Mouse (Mus musculus) C2C12 (cell line): ENCODE results near the gene Gm28729.

ENCODE experiments used
- CEBPB ChIP-seq: IDR thresholded peaks from one replicate; pipeline ENCODE4 v1.6.1; 2011; ENCODE audit warnings: low read depth, mild to moderate bottlenecking, control low read depth, moderate library complexity
- CTCF ChIP-seq: IDR thresholded peaks from one replicate; pipeline ENCODE4 v1.5.1; 2011; ENCODE audit not compliant: control insufficient read depth, insufficient read depth, insufficient read length
- MAX ChIP-seq: IDR thresholded peaks from one replicate; pipeline ENCODE4 v1.6.1; 2011; ENCODE audit warnings: mild to moderate bottlenecking, control low read depth
- MYOD1 ChIP-seq: IDR thresholded peaks from one replicate; pipeline ENCODE4 v1.6.1; 2011; ENCODE audit warnings: low read depth; ENCODE audit not compliant: control insufficient read depth, insufficient read length
- MYOG ChIP-seq: IDR thresholded peaks from one replicate; pipeline ENCODE4 v1.6.1; 2011; ENCODE audit not compliant: control insufficient read depth, insufficient read length; ENCODE audit errors: extremely low read depth
- USF1 ChIP-seq: IDR thresholded peaks from one replicate; pipeline ENCODE4 v1.6.1; 2011; ENCODE audit warnings: low read depth, mild to moderate bottlenecking, control low read depth, moderate library complexity

- TF ChIP-seq CTCF: no peak
- TF ChIP-seq USF1: no peak
- TF ChIP-seq MYOD1: no peak
- no peak for TF ChIP-seq MYOG
- no peak for TF ChIP-seq MAX
- no peak for TF ChIP-seq CEBPB
Measured at GRCm38 (mm10) chr9:96483028-96483427, 42.0 kb downstream of the Gm28729 start.
